12 mouse cellular contexts compared by ENCODE assay signal in genomic region chr3:20794256-20794655, GRCm38 (mm10).
DNase-seq lines count a peak whose midpoint lies in the region; ATAC-seq and TF ChIP-seq lines count a peak whose summit lies in the region.
"Had no signal": no experiment of that assay in that cellular context is flagged by ENCODE, and none has a peak within 500 bp of the region (broad histone marks: within the 10 kb centered on the region; RNA-seq: fewer than 3 reads in every experiment).

No protein-coding gene starts in this region.

- peak; percentile 71 for DNase-seq in gastrocnemius, adult 18-20 months (ENCODE audit: low spot score)
- DNase-seq in gastrocnemius, postnatal 4 days (ENCODE audit: low spot score in 2 of 2), result no peak
- DNase-seq in lung, postnatal 36 days, result peak; percentile 10
- DNase-seq in lung, adult 2 months, result no peak
- DNase-seq in cerebellum, adult 2 months, result peak; percentile 42 to 82
- DNase-seq in heart, postnatal 14 days, result peak; percentile 3 to 13
- DNase-seq: spleen, adult 18-20 months had no signal

- intact Hi-C loops in heart, postnatal 14 days (cut with DNase I), result no loop called here

- H3K4me1 ChIP-seq in lung, adult 2 months (ENCODE audit: control insufficient read depth, insufficient read depth, low read length), result no peaks in the 10 kb centered on the region
- no peaks in the 10 kb centered on the region; the same call in 1 of the 2 replicates for H3K4me1 ChIP-seq in cerebellum, adult 2 months (ENCODE audit: control insufficient read depth, insufficient read depth, low read length)
- H3K4me1 ChIP-seq: midbrain, embryonic 12.5 days; neural tube, embryonic 15.5 days had no signal

- no peaks in the 10 kb centered on the region for H3K27me3 ChIP-seq in cerebellum, adult 2 months (ENCODE audit: control insufficient read depth, insufficient read depth, low read length)
- H3K27me3 ChIP-seq: midbrain, embryonic 12.5 days; neural tube, embryonic 15.5 days had no signal

- WGBS in lung, adult 2 months, result 48% methylated on average over 1 of the region's 1 CpGs
- WGBS in cerebellum, adult 2 months, result 4% methylated on average over 1 of the region's 1 CpGs

- H3K4me3 ChIP-seq in lung, adult 2 months (replicated peaks; ENCODE audit: extremely low read depth, low read depth, low read length), result no peak overlapping the region
- no peak overlapping the region for H3K4me3 ChIP-seq in cerebellum, adult 2 months (replicated peaks; ENCODE audit: insufficient read depth, low read depth, low read length)
- H3K4me3 ChIP-seq: midbrain, embryonic 12.5 days; neural tube, embryonic 15.5 days had no signal

- no peak overlapping the region for H3K27ac ChIP-seq in cerebellum, adult 2 months (ENCODE audit: insufficient read depth, low read length)
- H3K27ac ChIP-seq: kidney, postnatal 0 days; midbrain, embryonic 12.5 days; neural tube, embryonic 15.5 days had no signal

- TF ChIP-seq POLR2A in lung, adult 2 months (IDR thresholded peaks at IDR 0.05; ENCODE audit: borderline replicate concordance, extremely low read depth, low read depth, low read length), result no peak
- TF ChIP-seq POLR2A in cerebellum, adult 2 months (IDR thresholded peaks at IDR 0.05; ENCODE audit: borderline replicate concordance, insufficient read depth, low read length), result no peak

- no peak for TF ChIP-seq CTCF in lung, adult 2 months (IDR thresholded peaks at IDR 0.05; ENCODE audit: insufficient read depth, low read length)
- no peak for TF ChIP-seq CTCF in cerebellum, adult 2 months (IDR thresholded peaks at IDR 0.05; ENCODE audit: borderline replicate concordance, insufficient read depth, low read depth, low read length)

- no peak for ATAC-seq in megakaryocyte, adult 5-6 weeks (ENCODE audit: poor library complexity, severe bottlenecking)
- ATAC-seq in erythroid progenitor cell, adult 5-6 weeks (replicated peaks; ENCODE audit: low FRiP score, poor library complexity, severe bottlenecking), result no peak

Comparison
In these comparisons a context has a peak if more than half of its experiments do, and no peak if none do; other contexts are left out.
1. DNase-seq: peak in gastrocnemius, adult 18-20 months (single experiment), lung, postnatal 36 days (single experiment), cerebellum, adult 2 months (2 of 2) and heart, postnatal 14 days (2 of 2); none in gastrocnemius, postnatal 4 days (0 of 2) and lung, adult 2 months (single experiment).